Mouse (Mus musculus) heart, postnatal 0 days (tissue): ENCODE measurements around the gene Kcnh3.

Experiments used
- CTCF ChIP-seq: IDR thresholded peaks from 2 replicates; pipeline ENCODE4 v1.5.1; 2016; ENCODE audit warnings: antibody characterized with exemption, control low read depth, low read depth
- EP300 ChIP-seq: IDR thresholded peaks from 2 replicates; pipeline ENCODE4 v1.6.1; 2016; ENCODE audit warnings: antibody characterized with exemption, low read depth

DNA sequence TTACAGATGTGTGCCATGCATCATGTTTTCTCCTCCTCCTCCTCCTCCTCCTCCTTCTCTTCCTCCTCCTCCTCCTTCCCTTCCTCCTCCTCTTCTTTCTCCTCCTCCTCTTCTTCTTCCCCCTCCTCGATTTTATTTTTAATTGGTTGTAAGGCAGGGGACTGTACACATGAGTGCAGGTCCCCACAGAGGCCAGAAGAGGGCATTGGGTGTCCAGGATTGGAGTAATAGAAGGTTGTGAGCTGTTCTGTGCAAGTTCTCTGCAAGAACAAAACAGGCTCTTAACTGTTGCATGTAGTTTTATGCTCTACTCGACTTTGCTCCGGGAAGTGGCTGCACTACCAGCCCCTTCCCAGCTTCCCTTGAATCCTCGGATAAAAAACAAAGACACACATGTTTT is 15.5 kb downstream of the Kcnh3 start:
- TF ChIP-seq EP300, result no peak
- peak; percentile 68 for TF ChIP-seq CTCF
